ENCODE assay signal across 31 mouse cellular contexts in genomic region chr11:115472183-115472582, GRCm38 (mm10). TPM values are rescaled to one million over a fixed set of nuclear protein-coding genes. Genes with fewer than 3 reads are reported as not detected.
DNase-seq lines count a peak whose midpoint lies in the region; ATAC-seq and TF ChIP-seq lines count a peak whose summit lies in the region.
"Had no signal": no experiment of that assay in that cellular context is flagged by ENCODE, and none has a peak within 500 bp of the region (broad histone marks: within the 10 kb centered on the region; RNA-seq: fewer than 3 reads in every experiment).

No protein-coding gene starts in this region.

- no peak for TF ChIP-seq CTCF in kidney, adult 2 months (conservative IDR thresholded peaks at IDR 0.05; ENCODE audit: insufficient read depth, insufficient read length, low read depth, low read length)
- TF ChIP-seq CTCF in ES-Bruce4 (IDR thresholded peaks at IDR 0.05; ENCODE audit: low read depth, low read length), result no peak

- TF ChIP-seq EP300 in ES-Bruce4 (IDR thresholded peaks at IDR 0.05; ENCODE audit: insufficient read depth, low read depth, low read length), result 0 out of 2 replicates have a peak, but pooled peaks have one; percentile 41

- H3K9ac ChIP-seq in heart, embryonic 12.5 days, result no peak overlapping the region; the same call in 1 of the 2 replicates
- no peak overlapping the region for H3K9ac ChIP-seq in ES-Bruce4 (ENCODE audit: low read depth, poor library complexity, severe bottlenecking)
- H3K9ac ChIP-seq: embryonic facial prominence, embryonic 15.5 days; forebrain, postnatal 0 days; heart, embryonic 15.5 days; hindbrain, embryonic 12.5 days; liver, postnatal 0 days had no signal

- TF ChIP-seq POLR2A in kidney, adult 2 months (IDR thresholded peaks at IDR 0.05; ENCODE audit: low read depth, low read length), result no peak
- no peak for TF ChIP-seq POLR2A in ES-Bruce4 (IDR thresholded peaks at IDR 0.05; ENCODE audit: insufficient read depth, low read length)

- H3K9me3 ChIP-seq in heart, embryonic 12.5 days (replicated peaks), result no peaks in the 10 kb centered on the region
- no peaks in the 10 kb centered on the region for H3K9me3 ChIP-seq in ES-Bruce4 (replicated peaks; ENCODE audit: control insufficient read depth, insufficient read depth, low read length, poor library complexity, severe bottlenecking)
- H3K9me3 ChIP-seq in limb, embryonic 10.5 days (replicated peaks), result no peaks in the 10 kb centered on the region
- H3K9me3 ChIP-seq: embryonic facial prominence, embryonic 15.5 days; heart, embryonic 15.5 days; hindbrain, embryonic 12.5 days; midbrain, embryonic 10.5 days had no signal

- no peak for ATAC-seq in heart, embryonic 12.5 days (ENCODE audit: insufficient number of reproducible peaks, low FRiP score)
- no peak for ATAC-seq in erythroblast, adult 5-6 weeks (replicated peaks; ENCODE audit: low FRiP score, poor library complexity, severe bottlenecking)
- ATAC-seq: forebrain, postnatal 0 days; inflammation-experienced regulatory T-cells, adult 6 months; liver, postnatal 0 days; lung, postnatal 0 days had no signal

- DNase-seq in heart, adult 18-20 months, result peak; percentile 30 to 68
- peak; percentile 39 for DNase-seq in kidney, adult 2 months
- no peak for DNase-seq in kidney, adult 9 months
- DNase-seq in limb, embryonic 10.5 days (ENCODE audit: low spot score), result no peak
- no peak for DNase-seq in cerebellum, postnatal 36 days
- DNase-seq: adrenal gland, postnatal 14 days; cerebellum, adult 2 months; cerebellum, postnatal 25 days; forebrain, postnatal 0 days; gastrocnemius, postnatal 36 days; kidney, adult 18-20 months; kidney, postnatal 10 days; left cerebral cortex, postnatal 4 days; liver, postnatal 0 days; spleen, adult 18-20 months; thymus, adult 18-20 months; thymus, postnatal 36 days had no signal

- no peak overlapping the region for H3K4me2 ChIP-seq in heart, embryonic 12.5 days
- H3K4me2 ChIP-seq: embryonic facial prominence, embryonic 15.5 days; heart, embryonic 15.5 days; hindbrain, embryonic 12.5 days had no signal

- 75% methylated on average over 7 of the region's 7 CpGs for WGBS in heart, embryonic 12.5 days
- WGBS in kidney, adult 2 months, result 53% methylated on average over 7 of the region's 7 CpGs
- 90% methylated on average over 7 of the region's 7 CpGs for WGBS in limb, embryonic 10.5 days

- H3K27me3 ChIP-seq in heart, embryonic 12.5 days (replicated peaks), result no peaks in the 10 kb centered on the region
- no peaks in the 10 kb centered on the region for H3K27me3 ChIP-seq in kidney, adult 2 months (replicated peaks; ENCODE audit: control insufficient read depth, insufficient read depth, low read length)
- no peaks in the 10 kb centered on the region for H3K27me3 ChIP-seq in ES-Bruce4 (ENCODE audit: control insufficient read depth, insufficient read depth, low read length, poor library complexity, severe bottlenecking)
- no peaks in the 10 kb centered on the region for H3K27me3 ChIP-seq in limb, embryonic 10.5 days (ENCODE audit: low read depth, poor library complexity, severe bottlenecking)
- H3K27me3 ChIP-seq: embryonic facial prominence, embryonic 15.5 days; heart, embryonic 15.5 days; hindbrain, embryonic 12.5 days had no signal

- no peak overlapping the region for H3K27ac ChIP-seq in heart, embryonic 12.5 days (ENCODE audit: poor library complexity, severe bottlenecking)
- peak overlapping the region; percentile 76 for H3K27ac ChIP-seq in kidney, adult 2 months (ENCODE audit: insufficient read depth, low read depth, low read length)
- H3K27ac ChIP-seq in ES-Bruce4 (ENCODE audit: insufficient read depth, low read length), result 0 out of 2 replicates have a peak overlapping the region, but pooled peaks have one; percentile 10
- H3K27ac ChIP-seq in limb, embryonic 10.5 days, result 0 out of 2 replicates have a peak overlapping the region, but pooled peaks have one; percentile 6
- H3K27ac ChIP-seq: embryonic facial prominence, embryonic 15.5 days; hindbrain, embryonic 12.5 days; macrophage; midbrain, embryonic 10.5 days had no signal

- no peak overlapping the region for H3K4me3 ChIP-seq in heart, embryonic 12.5 days
- no peak overlapping the region for H3K4me3 ChIP-seq in kidney, adult 2 months (ENCODE audit: insufficient read depth, low read depth, low read length)
- no peak overlapping the region for H3K4me3 ChIP-seq in ES-Bruce4 (ENCODE audit: low read depth, low read length)
- H3K4me3 ChIP-seq in limb, embryonic 10.5 days, result no peak overlapping the region
- H3K4me3 ChIP-seq: embryonic facial prominence, embryonic 15.5 days; heart, embryonic 15.5 days; hindbrain, embryonic 12.5 days; midbrain, embryonic 10.5 days had no signal

- peaks cover 44% of the 10 kb centered on the region for H3K4me1 ChIP-seq in heart, embryonic 12.5 days (replicated peaks)
- H3K4me1 ChIP-seq in kidney, adult 2 months (ENCODE audit: control insufficient read depth, insufficient read depth, low read length), result peaks cover 28% of the 10 kb centered on the region
- peaks cover 3% of the 10 kb centered on the region for H3K4me1 ChIP-seq in ES-Bruce4 (ENCODE audit: control insufficient read depth, insufficient read depth, low read length)
- peaks cover 50% of the 10 kb centered on the region for H3K4me1 ChIP-seq in limb, embryonic 10.5 days

- no peaks in the 10 kb centered on the region for H3K36me3 ChIP-seq in heart, embryonic 12.5 days
- peaks cover 2% of the 10 kb centered on the region; the same call in 1 of the 2 replicates for H3K36me3 ChIP-seq in kidney, adult 2 months (ENCODE audit: control insufficient read depth, insufficient read depth, low read length)
- no peaks in the 10 kb centered on the region for H3K36me3 ChIP-seq in ES-Bruce4 (ENCODE audit: control insufficient read depth, insufficient read depth, low read length, poor library complexity, severe bottlenecking)
- no peaks in the 10 kb centered on the region for H3K36me3 ChIP-seq in limb, embryonic 10.5 days
- H3K36me3 ChIP-seq: embryonic facial prominence, embryonic 15.5 days; heart, embryonic 15.5 days; hindbrain, embryonic 12.5 days; midbrain, embryonic 10.5 days had no signal

RNA-seq across cellular contexts. Expression of gene Armc7, which starts 3.3 kb away (rescaled TPM):
- 1 to 10 TPM; 1.8 to 1.9 TPM for total RNA-seq in heart, adult 18-20 months (2021)
- 5.8 and 6.4 TPM in 2 replicates for polyA plus RNA-seq in heart, embryonic 12.5 days (2016; fragmentation: Nextera tagmentation; extraction: Ambion mirVana)
- 6.8 and 7.3 TPM in 2 replicates for polyA plus RNA-seq in kidney, adult 2 months (2012; rRNA removed)
- polyA plus RNA-seq in ES-Bruce4 (2011; ENCODE audit: insufficient read depth, insufficient read length, low read depth, missing spikeins), result 3.0 and 3.6 TPM in 2 replicates
- 7.0 and 9.9 TPM in 2 replicates for polyA plus RNA-seq in limb, embryonic 10.5 days (2016; fragmentation: Nextera tagmentation; extraction: Ambion mirVana)
- 2.5 and 3.8 TPM in 2 replicates for total RNA-seq in erythroblast, adult 5-6 weeks (2015; ENCODE audit: low replicate concordance)
- 1.5 and 5.5 TPM in 2 replicates for total RNA-seq in erythroblast, adult 5-6 weeks (2017; ENCODE audit: low replicate concordance)

RNA-seq across cellular contexts. Expression of gene Slc16a5, which starts 9.9 kb away (rescaled TPM):
- under 1 TPM in 1 of 2 experiments, not detected in 1; 0.36 TPM for total RNA-seq in heart, adult 18-20 months (2021)
- polyA plus RNA-seq in heart, embryonic 12.5 days (2016; fragmentation: Nextera tagmentation; extraction: Ambion mirVana), result 0.17 TPM in 1 of 2 replicates, not detected in the other
- 31.1 and 42.8 TPM in 2 replicates for polyA plus RNA-seq in kidney, adult 2 months (2012; rRNA removed)
- not detected in 2 replicates for polyA plus RNA-seq in ES-Bruce4 (2011; ENCODE audit: insufficient read depth, insufficient read length, low read depth, missing spikeins)
- 0.23 and 0.25 TPM in 2 replicates for polyA plus RNA-seq in limb, embryonic 10.5 days (2016; fragmentation: Nextera tagmentation; extraction: Ambion mirVana)
- not detected in 2 replicates for total RNA-seq in erythroblast, adult 5-6 weeks (2015; ENCODE audit: low replicate concordance)
- total RNA-seq in erythroblast, adult 5-6 weeks (2017; ENCODE audit: low replicate concordance), result not detected in 2 replicates
- total RNA-seq: forebrain, postnatal 0 days; layer of hippocampus, postnatal 10 days; left cerebral cortex, adult 8-10 months; left cerebral cortex, postnatal 4 days; midbrain, postnatal 0 days had no signal
- polyA plus RNA-seq: hindbrain, embryonic 12.5 days; macrophage had no signal

RNA-seq across cellular contexts. Expression of gene Nt5c, which starts 19.5 kb away (rescaled TPM):
- 10 to 100 TPM; 11.5 to 16.6 TPM for total RNA-seq in heart, adult 18-20 months (2021)
- polyA plus RNA-seq in heart, embryonic 12.5 days (2016; fragmentation: Nextera tagmentation; extraction: Ambion mirVana), result 56.2 and 58.2 TPM in 2 replicates
- polyA plus RNA-seq in kidney, adult 2 months (2012; rRNA removed), result 47.6 and 50.5 TPM in 2 replicates
- 42.7 and 43.2 TPM in 2 replicates for polyA plus RNA-seq in ES-Bruce4 (2011; ENCODE audit: insufficient read depth, insufficient read length, low read depth, missing spikeins)
- 66.2 and 83.5 TPM in 2 replicates for polyA plus RNA-seq in limb, embryonic 10.5 days (2016; fragmentation: Nextera tagmentation; extraction: Ambion mirVana)
- 32.8 and 52.3 TPM in 2 replicates for total RNA-seq in erythroblast, adult 5-6 weeks (2015; ENCODE audit: low replicate concordance)
- 14.1 and 16.0 TPM in 2 replicates for total RNA-seq in erythroblast, adult 5-6 weeks (2017; ENCODE audit: low replicate concordance)

RNA-seq across cellular contexts. Expression of gene Trim80, which starts 31.8 kb away (rescaled TPM):
- total RNA-seq in heart, adult 18-20 months (2021), result not detected
- 0.19 and 0.35 TPM in 2 replicates for polyA plus RNA-seq in heart, embryonic 12.5 days (2016; fragmentation: Nextera tagmentation; extraction: Ambion mirVana)
- 0.28 and 0.37 TPM in 2 replicates for polyA plus RNA-seq in kidney, adult 2 months (2012; rRNA removed)
- not detected in 2 replicates for polyA plus RNA-seq in ES-Bruce4 (2011; ENCODE audit: insufficient read depth, insufficient read length, low read depth, missing spikeins)
- polyA plus RNA-seq in limb, embryonic 10.5 days (2016; fragmentation: Nextera tagmentation; extraction: Ambion mirVana), result 0.18 and 0.26 TPM in 2 replicates
- not detected in 2 replicates for total RNA-seq in erythroblast, adult 5-6 weeks (2015; ENCODE audit: low replicate concordance)
- not detected in 2 replicates for total RNA-seq in erythroblast, adult 5-6 weeks (2017; ENCODE audit: low replicate concordance)
- total RNA-seq: adrenal gland, postnatal 14 days; forebrain, postnatal 0 days; gastrocnemius, postnatal 36 days had no signal
- polyA plus RNA-seq: embryonic facial prominence, embryonic 15.5 days; forebrain, postnatal 0 days; heart, embryonic 15.5 days; hindbrain, embryonic 12.5 days; inflammation-experienced regulatory T-cells, adult 6 months; lung, postnatal 0 days; macrophage; midbrain, postnatal 0 days; neural tube, embryonic 14.5 days had no signal

RNA-seq across cellular contexts. Expression of gene Jpt1, which starts 42.0 kb away (rescaled TPM):
- 100 to 1,000 TPM; 114 to 148 TPM for total RNA-seq in heart, adult 18-20 months (2021)
- polyA plus RNA-seq in heart, embryonic 12.5 days (2016; fragmentation: Nextera tagmentation; extraction: Ambion mirVana), result 413 and 440 TPM in 2 replicates
- 62.9 and 64.9 TPM in 2 replicates for polyA plus RNA-seq in kidney, adult 2 months (2012; rRNA removed)
- polyA plus RNA-seq in ES-Bruce4 (2011; ENCODE audit: insufficient read depth, insufficient read length, low read depth, missing spikeins), result 163 and 173 TPM in 2 replicates
- 483 and 492 TPM in 2 replicates for polyA plus RNA-seq in limb, embryonic 10.5 days (2016; fragmentation: Nextera tagmentation; extraction: Ambion mirVana)
- 105 and 112 TPM in 2 replicates for total RNA-seq in erythroblast, adult 5-6 weeks (2015; ENCODE audit: low replicate concordance)
- total RNA-seq in erythroblast, adult 5-6 weeks (2017; ENCODE audit: low replicate concordance), result 114 and 134 TPM in 2 replicates

Comparison
In these comparisons a context has a peak if more than half of its experiments do, and no peak if none do; other contexts are left out.
1. DNase-seq: peak in heart, adult 18-20 months (2 of 2) and kidney, adult 2 months (single experiment); none in kidney, adult 9 months (single experiment), limb, embryonic 10.5 days (single experiment) and cerebellum, postnatal 36 days (0 of 2).
2. RNA of gene Slc16a5, which starts 9.9 kb away (polyA plus RNA-seq): 31.1 to 42.8 TPM in kidney, adult 2 months; 0.23 to 0.25 TPM in limb, embryonic 10.5 days, not detected in ES-Bruce4 and 0.17 TPM in heart, embryonic 12.5 days; every median in the first group is over 10 times any median in the second.